Mouse (Mus musculus) gastrocnemius, adult 8-10 months (tissue): ENCODE data around the gene Cdk18. TPM values are rescaled to one million over a fixed set of nuclear protein-coding genes. Genes with fewer than 3 reads are reported as not detected.

Experiments used
- DNase-seq, 2 experiments: peaks; one replicate each; pipeline ENCODE4 v3.0.0; 2022; ENCODE audit warnings: low spot score in 2 of 2
- total RNA-seq, 4 experiments: library from RNA; stranded (reverse); gene quantifications; 2 replicates each; pipeline ENCODE4 v1.2.4; 2022

Cdk18 gene
- total RNA-seq, 4 experiments from 2014 or later = 4.2 to 6.7 (median 4.2) TPM

DNA sequence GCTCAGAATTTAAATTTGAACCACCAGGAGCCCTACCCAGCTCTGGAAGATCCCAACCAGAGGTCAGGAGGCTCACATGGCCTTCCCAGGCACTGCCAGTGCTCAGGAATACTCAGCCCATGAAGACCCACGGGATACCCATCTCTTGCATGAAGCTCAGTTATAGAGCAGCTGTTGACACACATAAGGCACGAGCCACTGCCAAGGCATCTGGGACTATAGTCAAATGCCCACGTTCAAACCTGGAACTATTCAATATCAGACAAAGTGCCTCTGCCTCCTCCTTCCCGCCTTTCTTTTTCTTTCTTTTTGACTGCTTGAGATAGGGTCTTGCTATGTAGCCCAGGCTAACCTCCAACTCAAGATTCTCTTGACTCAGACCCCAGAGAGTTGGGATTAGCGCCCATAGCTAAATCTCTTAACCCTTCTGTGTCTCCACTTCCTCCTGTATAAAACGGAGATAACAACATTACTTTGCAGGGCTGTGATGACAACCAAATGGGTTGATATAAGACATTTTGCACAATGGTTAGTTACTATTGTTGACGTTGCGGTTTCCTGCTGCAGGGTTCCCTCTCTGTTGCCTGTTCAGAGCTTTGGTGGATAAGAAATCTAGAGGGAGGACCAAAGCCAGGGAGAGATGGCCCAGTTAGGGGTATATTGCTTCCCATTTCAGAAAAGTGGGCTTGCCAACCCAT lies 73.9 kb downstream of the Cdk18 start:
- no peak for DNase-seq

DNA sequence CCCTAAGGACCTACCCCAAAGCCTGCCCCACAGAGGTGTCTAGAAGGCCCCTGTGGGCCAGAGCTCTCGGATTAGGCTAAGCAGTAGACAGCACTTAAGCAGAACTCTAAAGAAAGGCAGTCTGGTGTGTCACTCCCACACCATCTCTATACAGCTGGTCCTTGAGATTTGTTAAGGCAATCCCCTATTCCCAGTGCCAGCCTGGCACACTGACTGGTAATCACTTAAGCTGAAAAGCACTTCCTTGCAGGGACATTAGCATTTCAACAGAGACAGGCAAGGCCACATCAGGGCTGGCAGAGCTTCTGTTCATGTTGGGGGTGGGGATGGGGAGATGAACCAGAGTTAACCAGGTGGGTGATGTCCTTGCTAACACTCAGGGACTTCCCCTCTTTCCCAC lies 74.5 kb downstream of the Cdk18 start:
- DNase-seq = no peak

DNA sequence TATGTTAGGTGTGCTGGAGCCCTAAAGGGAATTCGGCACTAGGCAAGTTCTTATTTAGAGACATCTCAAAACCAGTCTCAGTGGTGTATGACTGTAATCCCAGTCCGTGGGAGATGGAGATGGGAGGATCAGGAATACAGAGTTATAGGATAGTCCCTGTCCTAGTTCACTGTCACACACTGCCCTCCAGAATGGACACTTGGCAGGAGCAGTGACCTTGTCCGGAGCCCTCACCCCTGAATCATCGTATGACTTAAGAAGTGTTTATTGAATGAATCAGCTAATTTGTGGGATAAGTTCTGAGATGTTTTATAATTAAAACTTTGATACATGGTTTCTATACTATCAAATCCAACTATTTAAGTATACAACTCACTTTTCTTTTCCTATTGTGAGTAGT lies 76.4 kb downstream of the Cdk18 start:
- no peak for DNase-seq

Other genes starting within 250 kb of the Cdk18 start
- gene Nucks1, start 229.2 kb downstream of the Cdk18 start, total RNA-seq = 10 to 100 TPM; 73.0 to 79.7 (median 76.5) TPM
- gene Slc45a3, start 176.7 kb downstream of the Cdk18 start, total RNA-seq = 1 to 10 TPM; 1.2 to 1.4 (median 1.3) TPM
- 10 to 100 TPM; 80.0 to 96.0 (median 85.7) TPM for gene Elk4, start 132.1 kb downstream of the Cdk18 start, total RNA-seq
- 10 to 100 TPM; 11.6 to 17.4 (median 14.7) TPM for gene Mfsd4a, start 71.6 kb downstream of the Cdk18 start, total RNA-seq
- under 1 TPM in 1 of 4 experiments, not detected in 3; 0.19 TPM for gene Lemd1, start 51.7 kb upstream of the Cdk18 start, total RNA-seq
- not detected for gene AC124108.1, start 51.8 kb upstream of the Cdk18 start, total RNA-seq
- not detected for gene Gm10188, start 90.1 kb upstream of the Cdk18 start, total RNA-seq
- gene Klhdc8a, start 158.9 kb upstream of the Cdk18 start, total RNA-seq = under 1 TPM; 0.07 to 0.32 (median 0.17) TPM
- gene Nuak2, start 176.4 kb upstream of the Cdk18 start, total RNA-seq = under 1 TPM; 0.45 to 0.94 (median 0.52) TPM